Mouse (Mus musculus) embryonic facial prominence, embryonic 15.5 days (tissue): ENCODE measurements around the gene Clstn3. TPM values are rescaled to one million over a fixed set of nuclear protein-coding genes. Genes with fewer than 3 reads are reported as not detected.
A peak's percentile ranks its signal among the peaks of the same experiment; 100 is the strongest.
"Not testable (repeated sequence)": the region's sequence is repeated elsewhere in the genome, so short reads cannot be mapped to it uniquely, and the experiment has no call there.

ENCODE experiments used
- ATAC-seq: fragments of 200-750 bp; cut with Nextera tagmentation; 2 replicates; pipeline ENCODE4 v1.8.0; 2017; ENCODE audit warnings: low read depth, moderate TSS enrichment; ENCODE audit not compliant: insufficient number of reproducible peaks, low FRiP score, low TSS enrichment
- H3K27ac ChIP-seq: fragments of 300-500 bp; sonication (generic); replicated peaks from 2 replicates; pipeline ENCODE4 v1.5.1; 2015; ENCODE audit warnings: mild to moderate bottlenecking, inconsistent platforms
- H3K27me3 ChIP-seq: fragments of 300-500 bp; sonication (generic); 2 replicates; pipeline ENCODE4 v1.6.1; 2015; ENCODE audit warnings: inconsistent platforms
- H3K36me3 ChIP-seq: fragments of 300-500 bp; sonication (generic); 2 replicates; pipeline ENCODE4 v1.6.1; 2015; ENCODE audit warnings: mild to moderate bottlenecking, inconsistent platforms
- H3K4me1 ChIP-seq: fragments of 300-500 bp; sonication (generic); 2 replicates; pipeline ENCODE4 v1.6.1; 2015; ENCODE audit warnings: inconsistent platforms
- H3K4me2 ChIP-seq: fragments of 300-500 bp; sonication (generic); replicated peaks from 2 replicates; pipeline ENCODE4 v1.6.1; 2015; ENCODE audit warnings: mild to moderate bottlenecking, inconsistent platforms
- H3K4me3 ChIP-seq: fragments of 300-500 bp; sonication (generic); replicated peaks from 2 replicates; pipeline ENCODE4 v1.5.1; 2015; ENCODE audit warnings: mild to moderate bottlenecking, inconsistent platforms
- H3K9ac ChIP-seq: fragments of 300-500 bp; sonication (generic); 2 replicates; pipeline ENCODE4 v1.6.1; 2015; ENCODE audit warnings: inconsistent platforms
- H3K9me3 ChIP-seq: fragments of 300-500 bp; sonication (generic); replicated peaks from 2 replicates; pipeline ENCODE4 v1.6.1; 2016; ENCODE audit warnings: inconsistent platforms
- WGBS: fragments of 180-500 bp; shearing (Covaris S2); methylation state at CpG from one replicate; pipeline ENCODE4 v1.1.7; 2015; 5-methylcytosine and 5-hydroxymethylcytosine counted together
- polyA plus RNA-seq: library from polyadenylated mRNA; unstranded; fragments of >200 nt; fragmentation: Nextera tagmentation; extraction: Ambion mirVana; gene quantifications from 2 replicates; pipeline ENCODE4 v1.2.1, GENCODE M21; 2015

Gene Clstn3
- polyA plus RNA-seq, 1 experiment from 2014 or later, result 9.0 TPM

DNA sequence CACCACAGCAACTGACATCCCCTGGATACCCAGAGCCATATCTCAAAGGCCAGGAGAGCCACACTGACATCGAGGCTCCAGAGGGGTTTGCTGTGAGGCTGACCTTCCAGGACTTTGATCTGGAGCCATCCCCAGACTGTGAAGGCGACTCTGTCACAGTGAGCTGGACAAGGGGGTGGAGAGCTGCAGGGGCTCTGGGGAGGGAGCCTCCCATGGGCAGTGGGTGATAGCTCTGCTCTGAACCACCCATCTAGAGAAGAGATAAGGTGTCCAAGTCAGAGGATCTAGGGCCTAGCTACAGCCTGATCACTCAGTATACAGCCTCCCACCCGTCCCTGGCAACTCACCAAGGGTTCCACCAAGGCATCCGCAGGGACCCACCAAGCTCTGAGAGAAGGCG lies 29.3 kb upstream of the Clstn3 start:
- WGBS, result 73% methylated on average over 5 of the region's 5 CpGs
- no peak for ATAC-seq

GRCm38 (mm10) chr6:124492842-124493561 lies 28.4 kb upstream of the Clstn3 start, which contains the start of gene C1rl:
TSS of gene C1rl (plus strand) at chr6:124493113.
- peak; percentile 81 for ATAC-seq
- Histone ChIP-seq H3K27me3 (no peaks in the 10 kb centered on the region), H3K27ac (no peak within 1 kb of the TSS), H3K4me1 (peaks cover 7% of the 10 kb centered on the region; the same call in 1 of the 2 replicates), H3K4me2 (no peak within 1 kb of the TSS), H3K4me3 (no peak within 1 kb of the TSS), H3K36me3 (no peaks in the 10 kb centered on the region), H3K9me3 (no peaks in the 10 kb centered on the region), H3K9ac (no peak within 1 kb of the TSS)
- WGBS, result 25% methylated on average over 4 of the region's 4 CpGs

More for the DNA sequence above, 29.3 kb upstream of the Clstn3 start:
- H3K4me3 ChIP-seq, result no peak overlapping the region
- no peak overlapping the region for H3K9ac ChIP-seq
- H3K4me2 ChIP-seq, result no peak overlapping the region
- no peak overlapping the region for H3K27ac ChIP-seq
- no peaks in the 10 kb centered on the region for H3K36me3 ChIP-seq
- H3K27me3 ChIP-seq, result no peaks in the 10 kb centered on the region
- H3K4me1 ChIP-seq, result peaks cover 7% of the 10 kb centered on the region; the same call in 1 of the 2 replicates
- H3K9me3 ChIP-seq, result no peaks in the 10 kb centered on the region

DNA sequence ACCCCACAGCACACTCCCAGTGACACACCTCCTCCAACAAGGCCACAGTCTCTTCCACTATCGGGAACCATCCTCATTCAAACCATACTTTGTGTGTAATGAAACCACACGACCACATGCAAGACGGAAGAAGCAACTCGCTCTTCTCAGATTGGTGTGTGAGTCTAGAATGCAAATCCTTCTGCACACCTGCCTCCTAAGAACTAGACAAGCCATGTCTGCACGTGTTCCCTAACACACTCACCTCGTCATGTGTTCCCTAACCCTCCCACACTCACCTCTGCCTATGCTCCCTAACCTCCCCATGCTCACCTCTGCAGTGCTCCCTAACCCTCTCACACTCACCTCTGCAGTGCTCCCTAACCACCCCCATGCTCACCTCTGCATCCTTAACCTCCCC lies 26.8 kb upstream of the Clstn3 start:
- no peak overlapping the region for H3K4me2 ChIP-seq
- no peak overlapping the region for H3K9ac ChIP-seq
- 74% methylated on average over 6 of the region's 6 CpGs for WGBS
- no peaks in the 10 kb centered on the region for H3K27me3 ChIP-seq
- H3K27ac ChIP-seq, result no peak overlapping the region
- peaks cover 7% of the 10 kb centered on the region; the same call in 1 of the 2 replicates for H3K4me1 ChIP-seq
- H3K9me3 ChIP-seq, result no peaks in the 10 kb centered on the region
- ATAC-seq, result no peak
- H3K36me3 ChIP-seq, result no peaks in the 10 kb centered on the region
- no peak overlapping the region for H3K4me3 ChIP-seq

GRCm38 (mm10) chr6:124488952-124489351 lies 24.4 kb upstream of the Clstn3 start:
- no peak for ATAC-seq
- peaks cover 10% of the 10 kb centered on the region; the same call in 1 of the 2 replicates for H3K4me1 ChIP-seq
- H3K27ac ChIP-seq, result no peak overlapping the region
- no peaks in the 10 kb centered on the region for H3K27me3 ChIP-seq
- H3K4me2 ChIP-seq, result no peak overlapping the region
- no peaks in the 10 kb centered on the region for H3K9me3 ChIP-seq
- no peak overlapping the region for H3K4me3 ChIP-seq
- no peak overlapping the region for H3K9ac ChIP-seq
- H3K36me3 ChIP-seq, result no peaks in the 10 kb centered on the region
- 73% methylated on average over 4 of the region's 4 CpGs for WGBS

DNA sequence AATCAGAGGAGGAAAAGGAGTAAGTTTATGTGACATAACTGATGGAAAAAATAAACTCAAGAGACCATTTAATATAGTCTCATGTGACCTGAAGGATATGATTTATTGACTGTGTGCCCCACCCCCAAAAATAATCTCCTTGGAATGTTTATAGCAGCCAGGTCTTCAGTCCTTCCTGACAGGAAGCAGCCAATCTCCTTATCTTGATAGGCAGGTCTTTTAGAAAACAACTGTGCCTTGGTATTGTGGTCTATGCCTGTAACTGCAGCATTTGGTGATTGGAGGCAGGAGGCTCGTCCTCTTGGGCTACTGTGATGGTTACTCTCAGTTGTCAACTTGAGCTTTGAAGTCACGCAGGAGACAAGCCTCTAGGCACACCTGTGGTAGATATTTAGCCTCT lies 22.9 kb upstream of the Clstn3 start:
- no peak overlapping the region for H3K27ac ChIP-seq
- no peak overlapping the region for H3K4me2 ChIP-seq
- 37% methylated on average over 2 of the region's 2 CpGs for WGBS
- no peaks in the 10 kb centered on the region for H3K27me3 ChIP-seq
- no peak overlapping the region for H3K4me3 ChIP-seq
- ATAC-seq, result no peak
- H3K4me1 ChIP-seq, result peaks cover 4% of the 10 kb centered on the region; the same call in 1 of the 2 replicates
- H3K9me3 ChIP-seq, result no peaks in the 10 kb centered on the region
- H3K9ac ChIP-seq, result no peak overlapping the region
- H3K36me3 ChIP-seq, result no peaks in the 10 kb centered on the region

DNA sequence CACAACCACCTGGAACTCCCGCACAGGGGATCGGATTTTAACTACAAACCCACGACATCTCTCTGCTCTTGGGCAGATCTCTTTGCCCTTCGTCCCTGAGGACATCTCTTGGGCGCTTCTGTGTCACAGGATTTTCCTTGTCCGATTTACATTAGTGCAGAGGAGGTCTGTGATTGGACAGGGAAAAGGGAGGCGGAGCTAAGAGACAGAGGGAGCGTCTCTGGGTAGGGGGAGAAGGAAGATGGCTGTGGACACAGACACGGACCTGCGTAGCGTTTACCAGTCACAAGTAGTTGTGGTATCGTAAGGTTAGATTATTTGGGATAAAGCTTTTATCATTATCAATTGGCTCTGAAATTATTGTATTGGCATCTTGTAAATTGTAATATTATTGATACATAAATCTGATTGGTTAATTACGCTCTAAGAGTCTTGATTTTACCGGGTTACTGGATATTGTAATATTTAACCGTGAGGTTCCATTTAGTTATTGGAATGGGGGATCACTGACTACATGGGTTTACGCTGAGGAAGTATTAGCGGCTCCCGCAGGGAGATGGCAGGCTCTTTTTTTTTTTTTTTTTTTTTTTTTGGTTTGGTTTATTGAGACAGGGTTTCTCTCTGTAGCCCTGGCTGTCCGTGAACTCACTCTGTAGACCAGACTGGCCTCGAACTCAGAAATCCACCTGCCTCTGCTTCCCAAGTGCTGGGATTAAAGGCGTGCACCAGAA lies 21.0 kb upstream of the Clstn3 start:
- H3K4me1 ChIP-seq, result 0 out of 2 replicates have a peak, but pooled peaks cover 3% of the 10 kb centered on the region
- H3K4me2 ChIP-seq, result peak overlapping the region; percentile 40
- WGBS, result 26% methylated on average over 21 of the region's 21 CpGs
- no peak overlapping the region for H3K27ac ChIP-seq
- H3K9ac ChIP-seq, result no peak overlapping the region
- H3K4me3 ChIP-seq, result peak overlapping the region; percentile 21
- H3K9me3 ChIP-seq, result no peaks in the 10 kb centered on the region
- no peaks in the 10 kb centered on the region for H3K27me3 ChIP-seq
- H3K36me3 ChIP-seq, result no peaks in the 10 kb centered on the region
- no peak for ATAC-seq

- H3K27ac ChIP-seq, result no peak overlapping the region
- H3K9me3 ChIP-seq, result no peaks in the 10 kb centered on the region
- no peak overlapping the region for H3K4me2 ChIP-seq
- H3K4me3 ChIP-seq, result no peak overlapping the region
- H3K27me3 ChIP-seq, result no peaks in the 10 kb centered on the region
- no peak overlapping the region for H3K9ac ChIP-seq
- 55% methylated on average over 7 of the region's 7 CpGs for WGBS
- no peaks in the 10 kb centered on the region for H3K36me3 ChIP-seq
- ATAC-seq, result no peak
- H3K4me1 ChIP-seq, result 0 out of 2 replicates have a peak, but pooled peaks cover 3% of the 10 kb centered on the region
Measured at GRCm38 (mm10) chr6:124484851-124485250, 20.3 kb upstream of the Clstn3 start.

- H3K4me1 ChIP-seq, H3K9me3 ChIP-seq, H3K36me3 ChIP-seq, H3K4me2 ChIP-seq, ATAC-seq, H3K9ac ChIP-seq, H3K27me3 ChIP-seq, H3K27ac ChIP-seq, H3K4me3 ChIP-seq: not testable (repeated sequence)
- WGBS, result 86% methylated on average over 3 of the region's 3 CpGs
Measured at GRCm38 (mm10) chr6:124483831-124484230, 19.2 kb upstream of the Clstn3 start.

GRCm38 (mm10) chr6:124481571-124481970 lies 17.0 kb upstream of the Clstn3 start:
- no peak overlapping the region for H3K9ac ChIP-seq
- H3K9me3 ChIP-seq, result no peaks in the 10 kb centered on the region
- H3K36me3 ChIP-seq, result no peaks in the 10 kb centered on the region
- H3K4me3 ChIP-seq, result no peak overlapping the region
- no peak overlapping the region for H3K4me2 ChIP-seq
- 24% methylated on average over 6 of the region's 6 CpGs for WGBS
- 0 out of 2 replicates have a peak, but pooled peaks cover 9% of the 10 kb centered on the region for H3K4me1 ChIP-seq
- no peak overlapping the region for H3K27ac ChIP-seq
- no peaks in the 10 kb centered on the region for H3K27me3 ChIP-seq
- ATAC-seq, result no peak

GRCm38 (mm10) chr6:124480295-124480694 lies 15.7 kb upstream of the Clstn3 start:
- no peak for ATAC-seq

DNA sequence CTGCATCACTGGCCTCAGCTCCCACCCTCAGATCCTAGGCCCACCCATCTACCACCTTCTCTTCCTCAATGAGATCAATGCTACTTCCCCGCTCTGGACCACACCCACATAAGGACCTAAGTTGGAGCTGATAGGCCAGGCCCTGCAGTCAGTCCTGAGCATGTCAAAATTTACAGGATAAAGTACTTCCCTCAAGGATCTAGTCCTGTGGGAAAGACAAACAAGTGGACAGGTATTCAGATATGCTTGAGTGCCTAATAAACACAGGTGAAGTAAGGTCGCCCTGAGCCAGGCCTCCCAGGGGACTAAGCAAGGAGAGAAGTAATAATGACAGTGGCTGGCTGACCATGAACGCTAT lies 15.0 kb upstream of the Clstn3 start:
- H3K4me2 ChIP-seq, result no peak overlapping the region
- H3K36me3 ChIP-seq, result no peaks in the 10 kb centered on the region
- 89% methylated on average over 3 of the region's 3 CpGs for WGBS
- H3K4me1 ChIP-seq, result 0 out of 2 replicates have a peak, but pooled peaks cover 6% of the 10 kb centered on the region
- H3K9ac ChIP-seq, result no peak overlapping the region
- H3K4me3 ChIP-seq, result no peak overlapping the region
- no peak for ATAC-seq
- no peaks in the 10 kb centered on the region for H3K9me3 ChIP-seq
- no peaks in the 10 kb centered on the region for H3K27me3 ChIP-seq
- H3K27ac ChIP-seq, result no peak overlapping the region

More at GRCm38 (mm10) chr6:124480295-124480694, 15.7 kb upstream of the Clstn3 start:
- Histone ChIP-seq H3K4me2 (no peak overlapping the region), H3K27ac (no peak overlapping the region), H3K4me3 (no peak overlapping the region), H3K27me3 (no peaks in the 10 kb centered on the region), H3K4me1 (0 out of 2 replicates have a peak, but pooled peaks cover 7% of the 10 kb centered on the region), H3K36me3 (no peaks in the 10 kb centered on the region), H3K9me3 (no peaks in the 10 kb centered on the region), H3K9ac (no peak overlapping the region)
- 53% methylated on average over 4 of the region's 4 CpGs for WGBS
